Mouse (Mus musculus): Measurements from ENCODE around the gene Syce3.

Gene Syce3

GRCm38 (mm10) chr15:89421938-89422337, 11.6 kb upstream of the Syce3 start:
- no peak for DNase-seq

DNA sequence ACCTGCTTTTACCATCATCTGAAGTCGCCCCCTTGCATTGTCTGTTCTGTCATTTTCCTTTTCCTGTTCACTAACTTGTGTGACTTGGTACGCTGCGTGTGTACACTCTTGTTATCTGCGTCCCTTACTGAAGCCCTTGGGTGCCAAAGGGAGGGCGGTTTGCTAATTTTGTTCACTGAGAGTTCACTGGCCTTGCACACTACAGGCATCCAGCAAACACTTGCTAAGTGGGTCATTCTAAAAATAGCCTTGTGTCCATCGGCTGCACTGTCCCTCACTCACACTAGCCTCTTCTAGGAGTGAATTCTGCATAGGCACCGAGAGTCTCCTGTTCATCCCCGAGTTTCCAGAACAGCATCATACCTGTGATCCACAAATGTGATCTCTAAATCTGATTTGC, 5.0 kb upstream of the Syce3 start:
- DNase-seq = no peak

- no peak for DNase-seq
Measured at GRCm38 (mm10) chr15:89406691-89407090, 3.6 kb downstream of the Syce3 start.

DNA sequence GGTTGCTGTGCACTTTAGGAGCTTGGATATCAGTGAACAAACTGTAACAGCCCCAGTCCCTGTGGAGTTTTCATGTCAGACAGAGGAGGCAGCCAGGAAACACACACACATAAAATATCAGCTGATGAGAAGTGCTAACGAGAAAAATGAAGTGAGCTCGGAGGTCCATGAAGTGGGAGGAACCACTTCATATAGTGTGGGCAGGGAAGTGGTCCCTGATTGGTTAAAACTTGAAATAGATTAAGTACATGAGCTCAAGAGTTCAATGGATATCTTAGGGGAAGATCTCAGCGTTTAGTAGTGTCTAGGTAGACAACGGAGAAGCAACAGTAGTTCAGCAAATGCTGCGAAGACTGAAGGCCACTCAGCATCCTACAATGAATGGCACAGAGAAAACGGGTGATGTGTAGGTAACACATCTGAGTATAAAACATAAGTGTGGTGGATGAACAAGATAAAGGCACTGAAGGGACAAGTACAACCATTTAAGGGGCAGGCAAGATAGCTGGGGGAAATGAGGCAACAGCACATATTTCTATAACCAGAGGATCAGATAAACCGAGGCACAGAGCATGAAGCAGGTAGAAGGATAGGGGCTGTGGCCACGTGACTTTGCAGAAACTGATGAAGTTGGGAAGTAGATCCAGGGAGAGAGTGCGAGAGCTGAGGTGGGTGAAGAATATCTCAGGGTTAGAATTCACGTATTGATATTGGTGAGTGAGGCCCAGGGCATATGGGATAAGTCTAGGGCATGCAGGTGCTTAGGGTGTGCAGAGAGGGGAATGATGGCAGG, 5.3 kb downstream of the Syce3 start:
- DNase-seq = no peak

DNA sequence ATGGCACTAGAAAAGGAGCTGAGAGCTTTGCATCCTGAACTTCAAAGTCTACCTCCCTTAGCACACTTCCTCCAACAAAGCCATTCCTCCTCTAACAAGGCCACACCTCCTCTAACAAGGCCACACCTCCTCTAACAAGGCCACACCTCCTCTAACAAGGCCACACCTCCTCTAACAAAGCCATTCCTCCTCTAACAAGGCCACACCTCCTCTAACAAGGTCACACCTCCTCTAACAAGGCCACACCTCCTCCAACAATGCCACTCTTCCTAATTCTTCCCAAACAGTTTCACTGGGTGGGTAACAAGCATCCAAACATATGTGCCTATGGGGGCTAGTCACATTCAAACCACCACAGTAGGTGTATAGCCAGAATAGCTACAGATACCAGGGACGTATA, 7.8 kb downstream of the Syce3 start:
- no peak for DNase-seq

GRCm38 (mm10) chr15:89399716-89400115, 10.6 kb downstream of the Syce3 start:
- no peak for DNase-seq

DNA sequence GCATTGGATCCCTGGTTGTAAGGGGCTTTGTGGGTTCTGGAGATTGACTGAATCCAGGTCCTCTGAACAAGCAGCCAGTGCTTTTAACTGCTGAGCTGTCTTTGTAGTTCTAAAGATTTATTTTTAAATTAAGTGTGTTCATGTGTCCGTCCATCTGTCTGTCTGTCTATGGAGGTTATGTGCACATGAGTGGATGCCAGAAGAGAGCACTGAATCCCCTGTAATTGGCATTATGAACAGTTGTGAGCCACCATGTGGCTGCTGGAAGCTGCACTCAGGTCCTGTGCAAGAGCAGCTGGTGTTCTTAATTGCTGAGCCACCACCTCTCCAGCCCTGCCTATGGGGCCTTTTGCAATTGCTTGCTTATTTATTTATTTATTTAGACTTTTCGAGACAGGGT, 12.2 kb downstream of the Syce3 start:
- DNase-seq = no peak

DNA sequence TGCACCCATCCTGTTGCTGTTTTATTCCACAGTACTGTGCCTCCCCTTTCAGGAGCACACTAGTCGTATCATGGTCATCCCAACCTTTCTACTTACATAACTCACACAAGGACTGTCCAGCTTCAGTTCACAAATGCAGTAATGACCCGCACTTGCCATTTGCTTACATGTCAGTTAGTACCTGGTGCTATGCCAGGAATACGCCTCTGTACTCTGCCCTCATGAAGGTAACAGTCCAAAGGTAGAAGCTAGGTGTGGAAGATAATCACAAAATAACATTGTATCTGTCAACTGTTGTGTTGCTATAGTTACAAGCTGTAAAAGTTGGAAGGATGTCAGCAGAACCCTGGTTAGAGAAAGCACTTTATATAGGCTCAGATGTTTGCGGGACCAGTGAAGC, 13.4 kb downstream of the Syce3 start:
- DNase-seq = no peak

DNA sequence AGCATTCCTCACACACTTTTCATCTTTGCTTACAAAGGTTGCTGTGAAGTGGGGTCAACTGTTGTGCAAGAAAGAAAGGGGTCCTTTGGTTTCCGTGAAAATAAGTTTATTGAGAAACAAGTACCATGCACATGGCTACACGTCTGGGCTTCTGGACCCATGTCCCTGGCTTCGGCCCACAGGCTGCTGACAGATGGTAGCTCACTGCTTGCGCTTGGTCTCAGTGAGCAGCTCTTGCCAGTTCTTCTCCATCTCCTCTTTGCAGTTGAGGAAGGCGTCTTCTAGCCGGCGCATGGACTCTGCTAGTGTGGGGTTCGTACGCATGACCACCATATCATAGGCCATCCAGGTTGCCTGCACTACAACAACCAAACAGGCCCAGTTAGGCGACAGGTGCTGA, 20.2 kb downstream of the Syce3 start:
- DNase-seq = no peak

DNA sequence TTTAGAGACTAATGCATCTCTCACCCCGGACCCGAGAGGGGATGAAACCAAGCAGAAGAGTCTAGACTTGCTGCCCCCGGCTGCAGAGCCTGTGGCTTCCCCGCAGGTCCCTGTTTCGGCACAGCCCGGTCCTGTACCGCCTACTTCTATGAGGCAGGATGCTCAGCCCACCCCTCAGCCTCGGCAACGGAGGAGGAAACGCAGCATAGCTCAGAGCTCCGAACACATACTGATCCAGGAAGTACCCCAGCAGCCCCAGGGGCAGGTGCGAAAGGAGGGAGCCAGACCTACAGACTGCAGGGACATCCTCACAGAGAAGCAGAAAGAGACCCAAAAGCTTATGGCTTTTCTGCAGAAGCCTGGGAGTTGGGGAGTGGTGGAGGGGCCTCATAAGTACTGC, 23.2 kb downstream of the Syce3 start:
- DNase-seq = no peak

GRCm38 (mm10) chr15:89384617-89385016, 25.7 kb downstream of the Syce3 start, which contains the start of gene Klhdc7b:
TSS of gene Klhdc7b (plus strand) at chr15:89384917.
- DNase-seq = no peak

GRCm38 (mm10) chr15:89379429-89379828, 30.9 kb downstream of the Syce3 start:
- DNase-seq = peak in 1 of 2 experiments; percentile 23

- peak; percentile 49 to 60 for DNase-seq
Measured at GRCm38 (mm10) chr15:89378831-89379401, 31.4 kb downstream of the Syce3 start, which contains the start of gene Odf3b. TSS of gene Odf3b (minus strand) at chr15:89379282.

- DNase-seq = no peak
Measured at GRCm38 (mm10) chr15:89377938-89378828, 32.1 kb downstream of the Syce3 start.

GRCm38 (mm10) chr15:89377362-89377761, 32.9 kb downstream of the Syce3 start:
- DNase-seq = no peak

DNA sequence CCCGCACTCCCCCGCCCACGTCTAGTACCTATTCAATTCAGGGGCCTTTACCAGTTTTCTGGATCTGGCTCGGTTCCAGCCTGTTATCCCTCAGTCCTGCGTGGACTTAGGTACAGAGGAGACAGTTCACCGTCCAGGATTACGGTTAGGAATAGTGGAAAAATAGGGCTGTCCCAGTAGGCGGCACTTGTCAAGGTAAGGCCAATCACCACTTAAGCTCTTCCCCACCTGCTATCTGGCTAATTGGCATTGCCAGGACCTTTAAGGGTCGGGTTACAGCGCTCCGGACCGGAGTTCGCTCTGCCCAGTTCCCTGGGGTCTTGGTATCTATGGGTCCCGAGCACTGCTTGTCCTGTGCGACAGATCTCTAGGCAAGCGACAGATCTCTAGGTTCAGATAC, 33.3 kb downstream of the Syce3 start, which contains the start of gene Tymp:
Tymp (minus strand) TSS at position 83 of the 400 bp plus-strand sequence.
- DNase-seq = no peak

DNA sequence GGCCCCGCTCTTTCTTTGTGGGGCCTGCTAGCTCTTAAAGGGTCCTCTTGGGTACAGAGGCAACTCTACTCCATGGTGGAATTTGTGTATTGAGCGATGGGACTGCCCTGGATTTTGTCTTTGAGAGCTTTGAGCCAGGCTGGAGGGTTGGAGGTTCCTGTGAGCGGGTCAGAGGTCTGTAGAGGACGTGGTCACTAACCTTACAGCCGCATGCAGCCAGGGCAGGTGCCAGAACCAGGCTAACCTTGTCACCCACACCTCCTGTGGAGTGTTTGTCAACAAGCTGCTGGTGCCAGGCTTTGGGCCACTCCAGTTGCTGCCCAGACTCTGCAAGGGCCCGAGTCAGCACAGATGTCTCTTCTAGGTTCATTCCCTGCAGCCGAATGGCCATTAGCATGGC, 34.3 kb downstream of the Syce3 start:
- no peak for DNase-seq

- no peak for DNase-seq
Measured at GRCm38 (mm10) chr15:89374801-89375534, 35.3 kb downstream of the Syce3 start.

- DNase-seq = no peak
Measured at GRCm38 (mm10) chr15:89374340-89374739, 36.0 kb downstream of the Syce3 start.

DNA sequence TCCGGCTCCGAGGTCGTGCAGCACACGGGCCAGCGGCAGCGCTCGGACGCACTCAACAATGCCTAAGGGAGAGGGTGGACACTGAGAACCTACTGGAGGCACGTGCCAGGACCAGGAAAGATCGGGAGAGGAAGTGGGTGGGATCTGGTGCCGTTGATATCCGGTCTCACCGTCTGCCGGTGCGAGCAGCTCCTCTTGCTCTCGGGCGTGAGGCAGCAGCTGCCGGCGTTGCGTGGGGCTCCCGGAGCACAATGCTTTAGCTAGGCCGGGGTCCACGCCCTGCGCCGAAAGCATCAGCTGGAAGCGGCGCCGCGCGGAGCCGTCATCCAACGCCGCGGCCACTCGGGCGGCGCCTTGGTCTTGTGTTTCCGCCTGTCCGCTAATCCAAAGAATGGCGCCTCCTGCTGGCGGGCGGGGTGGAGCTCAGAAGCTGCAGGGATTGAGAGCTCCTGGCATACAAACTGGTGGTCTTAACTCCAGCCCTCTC, 36.5 kb downstream of the Syce3 start, which contains the start of gene Sco2:
Sco2 (minus strand) TSS at position 85 of the 487 bp plus-strand sequence.
- DNase-seq = peak; percentile 88 to 92

- DNase-seq = peak; percentile 86 to 91
Measured at GRCm38 (mm10) chr15:89373027-89373761, 37.1 kb downstream of the Syce3 start.

DNA sequence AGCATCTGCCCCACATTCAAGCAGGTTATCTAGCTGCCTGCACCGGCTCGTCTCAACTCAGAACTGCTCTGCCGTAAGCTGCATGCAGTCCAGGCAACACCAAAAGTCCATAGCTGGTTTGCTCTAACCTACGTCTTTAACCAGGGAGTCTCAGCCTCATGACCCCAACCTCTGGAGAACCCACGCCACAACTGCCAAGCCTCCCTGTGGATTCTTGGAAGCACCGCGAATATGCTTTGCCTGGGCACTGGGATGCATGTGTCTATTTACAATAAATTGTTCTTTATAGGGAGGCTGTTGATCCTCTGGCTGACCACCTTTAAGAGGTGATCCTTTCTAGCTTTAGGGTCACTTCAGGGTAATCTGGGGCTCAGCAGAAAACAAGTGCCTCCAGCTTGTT, 37.8 kb downstream of the Syce3 start:
- no peak for DNase-seq
